Mouse (Mus musculus) lung, embryonic 14.5 days (tissue): ENCODE data around the gene Mxd1. TPM values are rescaled to one million over a fixed set of nuclear protein-coding genes. Genes with fewer than 3 reads are reported as not detected.

Experiments used
- ATAC-seq: fragments of 200-750 bp; cut with Nextera tagmentation; 2 replicates; pipeline ENCODE4 v1.8.0; 2017; ENCODE audit warnings: mild to moderate bottlenecking, moderate TSS enrichment, moderate library complexity; ENCODE audit not compliant: insufficient read depth
- DNase-seq: peaks from one replicate; pipeline ENCODE4 v3.0.0-alpha.2; 2015
- H3K27ac ChIP-seq: fragments of 300-500 bp; sonication (generic); 2 replicates; pipeline ENCODE4 v1.5.1; 2014; ENCODE audit warnings: low read depth, mild to moderate bottlenecking, moderate library complexity
- H3K27me3 ChIP-seq: fragments of 300-500 bp; sonication (generic); 2 replicates; pipeline ENCODE4 v1.6.1; 2014; ENCODE audit warnings: low read length, control low read depth; ENCODE audit not compliant: insufficient read depth
- H3K36me3 ChIP-seq: fragments of 300-500 bp; sonication (generic); 2 replicates; pipeline ENCODE4 v1.6.1; 2014; ENCODE audit warnings: control low read depth; ENCODE audit not compliant: insufficient read depth
- H3K4me1 ChIP-seq: fragments of 300-500 bp; sonication (generic); 2 replicates; pipeline ENCODE4 v1.6.1; 2014; ENCODE audit warnings: antibody characterized with exemption, control low read depth; ENCODE audit not compliant: insufficient read depth
- H3K4me2 ChIP-seq: fragments of 300-500 bp; sonication (generic); 2 replicates; pipeline ENCODE4 v1.6.1; 2014; ENCODE audit warnings: mild to moderate bottlenecking
- H3K4me3 ChIP-seq: fragments of 300-500 bp; sonication (generic); 2 replicates; pipeline ENCODE4 v1.5.1; 2014; ENCODE audit warnings: low read depth, low read length
- H3K9ac ChIP-seq: fragments of 300-500 bp; sonication (generic); 2 replicates; pipeline ENCODE4 v1.6.1; 2014
- H3K9me3 ChIP-seq: fragments of 300-500 bp; sonication (generic); 2 replicates; pipeline ENCODE4 v1.6.1; 2016; ENCODE audit warnings: low read depth, low read length, control low read depth
- CTCF ChIP-seq: IDR thresholded peaks from 2 replicates; pipeline ENCODE4 v1.5.1; 2016; ENCODE audit warnings: antibody characterized with exemption, low read depth
- WGBS: fragments of 180-500 bp; shearing (Covaris S2); extraction: QIAGEN DNeasy Blood & Tissue Kit; methylation state at CpG from one replicate; pipeline ENCODE4 v1.1.7; 2014; 5-methylcytosine and 5-hydroxymethylcytosine counted together
- polyA plus RNA-seq: library from polyadenylated mRNA; unstranded; fragments of >200 nt; fragmentation: Nextera tagmentation; extraction: Ambion mirVana; gene quantifications from 2 replicates; pipeline ENCODE4 v1.2.1, GENCODE M21; 2014

The Mxd1 gene
- 11.2 and 11.3 TPM in 2 replicates for polyA plus RNA-seq

- DNase-seq: peak; percentile 20
- Histone ChIP-seq H3K36me3 (peaks cover 27% of the 10 kb centered on the region), H3K4me1 (no peaks in the 10 kb centered on the region), H3K9ac (peak within 1 kb of the TSS; percentile 84), H3K27ac (peak within 1 kb of the TSS; percentile 36; the same call in 1 of the 2 replicates), H3K9me3 (no peaks in the 10 kb centered on the region), H3K4me3 (peak within 1 kb of the TSS; percentile 91), H3K4me2 (peak within 1 kb of the TSS; percentile 87), H3K27me3 (no peaks in the 10 kb centered on the region)
- no peak; the same call in 1 of the 2 replicates for ATAC-seq
- WGBS: 1% methylated on average over 73 of the region's 76 CpGs
- no peak for TF ChIP-seq CTCF
Measured at GRCm38 (mm10) chr6:86668580-86669239, at the start of gene Mxd1. TSS of gene Mxd1 (minus strand) at chr6:86669161.

- Histone ChIP-seq H3K9ac (no peak overlapping the region), H3K4me2 (no peak overlapping the region), H3K36me3 (peaks cover 34% of the 10 kb centered on the region; the same call in 1 of the 2 replicates), H3K4me1 (no peaks in the 10 kb centered on the region), H3K27ac (no peak overlapping the region), H3K4me3 (no peak overlapping the region), H3K27me3 (no peaks in the 10 kb centered on the region), H3K9me3 (no peaks in the 10 kb centered on the region)
- DNase-seq (no peak), ATAC-seq (no peak)
- 81% methylated on average over 4 of the region's 4 CpGs for WGBS
- no peak for TF ChIP-seq CTCF
Measured at GRCm38 (mm10) chr6:86708072-86708774, 39.3 kb upstream of the Mxd1 start.

GRCm38 (mm10) chr6:86702577-86702976 is 33.6 kb upstream of the Mxd1 start:
- H3K9me3 ChIP-seq: no peaks in the 10 kb centered on the region
- no peak overlapping the region for H3K4me2 ChIP-seq
- H3K4me1 ChIP-seq: no peaks in the 10 kb centered on the region
- ATAC-seq (no peak), DNase-seq (no peak)
- no peaks in the 10 kb centered on the region for H3K27me3 ChIP-seq
- no peak overlapping the region for H3K27ac ChIP-seq
- H3K9ac ChIP-seq: no peak overlapping the region
- no peak overlapping the region for H3K4me3 ChIP-seq
- TF ChIP-seq CTCF: no peak
- H3K36me3 ChIP-seq: peaks cover 72% of the 10 kb centered on the region
- WGBS: 87% methylated on average over 9 of the region's 9 CpGs

GRCm38 (mm10) chr6:86697903-86698302 is 28.9 kb upstream of the Mxd1 start:
- no peak overlapping the region for H3K4me3 ChIP-seq
- H3K27ac ChIP-seq: no peak overlapping the region
- 77% methylated on average over 6 of the region's 6 CpGs for WGBS
- DNase-seq (no peak), ATAC-seq (no peak)
- H3K4me1 ChIP-seq: no peaks in the 10 kb centered on the region
- no peak for TF ChIP-seq CTCF
- no peak overlapping the region for H3K9ac ChIP-seq
- no peaks in the 10 kb centered on the region for H3K27me3 ChIP-seq
- H3K4me2 ChIP-seq: no peak overlapping the region
- H3K36me3 ChIP-seq: peaks cover 68% of the 10 kb centered on the region
- no peaks in the 10 kb centered on the region for H3K9me3 ChIP-seq

GRCm38 (mm10) chr6:86696213-86696612 is 27.3 kb upstream of the Mxd1 start:
- 80% methylated on average over 10 of the region's 10 CpGs for WGBS
- no peak for TF ChIP-seq CTCF
- Histone ChIP-seq H3K27ac (no peak overlapping the region), H3K4me2 (no peak overlapping the region), H3K36me3 (peaks cover 57% of the 10 kb centered on the region), H3K27me3 (no peaks in the 10 kb centered on the region), H3K9me3 (no peaks in the 10 kb centered on the region), H3K4me1 (no peaks in the 10 kb centered on the region), H3K9ac (no peak overlapping the region), H3K4me3 (no peak overlapping the region)
- ATAC-seq: no peak
- no peak for DNase-seq

- H3K9ac ChIP-seq: no peak overlapping the region
- no peak for ATAC-seq
- no peak overlapping the region for H3K4me2 ChIP-seq
- DNase-seq: peak; percentile 72
- no peaks in the 10 kb centered on the region for H3K9me3 ChIP-seq
- H3K4me1 ChIP-seq: no peaks in the 10 kb centered on the region
- H3K27me3 ChIP-seq: no peaks in the 10 kb centered on the region
- H3K36me3 ChIP-seq: peaks cover 54% of the 10 kb centered on the region
- no peak overlapping the region for H3K27ac ChIP-seq
- peak; percentile 78 for TF ChIP-seq CTCF
- no peak overlapping the region for H3K4me3 ChIP-seq
Measured at GRCm38 (mm10) chr6:86694465-86694864, 25.5 kb upstream of the Mxd1 start.

GRCm38 (mm10) chr6:86689671-86690070 is 20.7 kb upstream of the Mxd1 start:
- Histone ChIP-seq H3K27ac (no peak overlapping the region), H3K9me3 (no peaks in the 10 kb centered on the region), H3K36me3 (peaks cover 22% of the 10 kb centered on the region), H3K4me2 (no peak overlapping the region), H3K4me1 (no peaks in the 10 kb centered on the region), H3K4me3 (no peak overlapping the region), H3K9ac (no peak overlapping the region), H3K27me3 (no peaks in the 10 kb centered on the region)
- no peak for TF ChIP-seq CTCF
- no peak for DNase-seq
- WGBS: 93% methylated on average over 3 of the region's 3 CpGs
- ATAC-seq: no peak
